Mouse (Mus musculus): Measurements from ENCODE around the gene Cxcr4.

DNA sequence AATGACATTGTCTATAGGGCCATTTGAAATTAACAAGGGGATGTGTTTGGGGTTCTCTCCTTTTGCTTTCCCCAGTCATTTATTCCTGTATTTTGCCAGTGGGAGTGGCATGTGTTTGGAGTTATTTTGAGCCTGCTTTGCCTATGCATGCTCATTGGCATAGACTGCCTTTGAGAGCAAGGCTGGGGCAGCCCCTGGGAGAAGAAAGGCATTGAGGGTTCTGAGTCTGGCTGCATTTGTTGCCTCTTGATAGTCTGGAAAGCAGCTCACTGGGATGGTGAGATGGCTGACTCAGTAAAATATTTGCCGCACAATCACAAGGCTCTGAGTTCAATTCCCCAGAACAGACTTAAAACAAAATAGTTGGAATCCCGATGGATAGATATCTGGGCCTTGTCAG, 8.5 kb upstream of the Cxcr4 start:
- no peak for TF ChIP-seq CTCF (IDR thresholded peaks at IDR 0.05; ENCODE audit: low read depth, low read length)
- TF ChIP-seq POLR2A (IDR thresholded peaks at IDR 0.05; ENCODE audit: borderline replicate concordance, low read depth, low read length): no peak

Measured in bone marrow macrophage, adult 2 months (primary cell).